Mouse (Mus musculus) stomach, embryonic 16.5 days (tissue): ENCODE measurements around the gene B3gnt7. TPM values are rescaled to one million over a fixed set of nuclear protein-coding genes. Genes with fewer than 3 reads are reported as not detected.

Experiments
- ATAC-seq: fragments of 200-750 bp; cut with Nextera tagmentation; 2 replicates; pipeline ENCODE4 v1.8.0; 2017; ENCODE audit warnings: moderate number of reproducible peaks, moderate TSS enrichment; ENCODE audit not compliant: insufficient read depth, low FRiP score
- H3K27ac ChIP-seq: fragments of 300-500 bp; sonication (generic); 2 replicates; pipeline ENCODE4 v1.5.1; 2014; ENCODE audit warnings: low read length
- H3K27me3 ChIP-seq: fragments of 300-500 bp; sonication (generic); 2 replicates; pipeline ENCODE4 v1.6.1; 2014; ENCODE audit warnings: low read length, control low read depth, mixed read lengths; ENCODE audit not compliant: control insufficient read depth, insufficient read depth
- H3K36me3 ChIP-seq: fragments of 300-500 bp; sonication (generic); 2 replicates; pipeline ENCODE4 v1.6.1; 2014; ENCODE audit warnings: low read length; ENCODE audit not compliant: control insufficient read depth, insufficient read depth
- H3K4me1 ChIP-seq: fragments of 300-500 bp; sonication (generic); 2 replicates; pipeline ENCODE4 v1.6.1; 2014; ENCODE audit warnings: low read length, control low read depth, mixed read lengths; ENCODE audit not compliant: control insufficient read depth, insufficient read depth
- H3K4me2 ChIP-seq: fragments of 300-500 bp; sonication (generic); 2 replicates; pipeline ENCODE4 v1.6.1; 2014; ENCODE audit warnings: low read depth, low read length, mixed read lengths
- H3K4me3 ChIP-seq: fragments of 300-500 bp; sonication (generic); replicated peaks from 2 replicates; pipeline ENCODE4 v1.5.1; 2014; ENCODE audit warnings: mild to moderate bottlenecking, low read length
- H3K9ac ChIP-seq: fragments of 300-500 bp; sonication (generic); 2 replicates; pipeline ENCODE4 v1.6.1; 2014; ENCODE audit warnings: low read length
- H3K9me3 ChIP-seq: fragments of 300-500 bp; sonication (generic); replicated peaks from 2 replicates; pipeline ENCODE4 v1.6.1; 2016; ENCODE audit warnings: low read length, control low read depth; ENCODE audit not compliant: control insufficient read depth
- WGBS: fragments of 180-500 bp; shearing (Covaris S2); extraction: QIAGEN DNeasy Blood & Tissue Kit; methylation state at CpG from one replicate; pipeline ENCODE4 v1.1.7; 2014; 5-methylcytosine and 5-hydroxymethylcytosine counted together
- polyA plus RNA-seq: library from polyadenylated mRNA; unstranded; fragments of >200 nt; fragmentation: Nextera tagmentation; extraction: Ambion mirVana; gene quantifications from 2 replicates; pipeline ENCODE4 v1.2.1, GENCODE M21; 2015

B3gnt7 gene
- polyA plus RNA-seq, 1 experiment from 2014 or later, result 4.8 TPM

- Histone ChIP-seq H3K4me3 (no peak overlapping the region), H3K9me3 (no peaks in the 10 kb centered on the region), H3K36me3 (peaks cover 29% of the 10 kb centered on the region), H3K27me3 (no peaks in the 10 kb centered on the region), H3K27ac (no peak overlapping the region), H3K4me1 (no peaks in the 10 kb centered on the region), H3K4me2 (no peak overlapping the region), H3K9ac (no peak overlapping the region)
- WGBS, result 83% methylated on average over 3 of the region's 3 CpGs
- ATAC-seq, result no peak
These were observed 44.5 kb downstream of the B3gnt7 start for GRCm38 (mm10) chr1:86346851-86347715.

- Histone ChIP-seq H3K9ac (no peak overlapping the region), H3K4me1 (no peaks in the 10 kb centered on the region), H3K4me3 (no peak overlapping the region), H3K27ac (no peak overlapping the region), H3K27me3 (no peaks in the 10 kb centered on the region), H3K36me3 (peaks cover 29% of the 10 kb centered on the region), H3K4me2 (no peak overlapping the region), H3K9me3 (no peaks in the 10 kb centered on the region)
- 80% methylated on average over 1 of the region's 1 CpGs for WGBS
- no peak for ATAC-seq
These were observed 45.0 kb downstream of the B3gnt7 start for GRCm38 (mm10) chr1:86347716-86348045.

GRCm38 (mm10) chr1:86348083-86348482 lies 45.5 kb downstream of the B3gnt7 start:
- Histone ChIP-seq H3K4me2 (no peak overlapping the region), H3K27ac (no peak overlapping the region), H3K27me3 (no peaks in the 10 kb centered on the region), H3K9me3 (no peaks in the 10 kb centered on the region), H3K36me3 (peaks cover 31% of the 10 kb centered on the region), H3K4me3 (no peak overlapping the region), H3K9ac (no peak overlapping the region), H3K4me1 (no peaks in the 10 kb centered on the region)
- ATAC-seq, result no peak
- WGBS, result 76% methylated on average over 1 of the region's 1 CpGs

- whole genome bisulfite sequencing, result 71% methylated on average over 4 of the region's 4 CpGs
- H3K4me3 ChIP-seq, result no peak overlapping the region
- H3K27me3 ChIP-seq, result no peaks in the 10 kb centered on the region
- peaks cover 36% of the 10 kb centered on the region for H3K36me3 ChIP-seq
- no peak for ATAC-seq
- no peak overlapping the region for H3K27ac ChIP-seq
- H3K9me3 ChIP-seq, result no peaks in the 10 kb centered on the region
- no peaks in the 10 kb centered on the region for H3K4me1 ChIP-seq
- H3K9ac ChIP-seq, result no peak overlapping the region
- H3K4me2 ChIP-seq, result no peak overlapping the region
These were observed 46.2 kb downstream of the B3gnt7 start for GRCm38 (mm10) chr1:86348801-86349200.

- WGBS, result 88% methylated on average over 3 of the region's 3 CpGs
- ATAC-seq, result no peak
- Histone ChIP-seq H3K27me3 (no peaks in the 10 kb centered on the region), H3K4me1 (no peaks in the 10 kb centered on the region), H3K9me3 (no peaks in the 10 kb centered on the region), H3K4me3 (no peak overlapping the region), H3K27ac (no peak overlapping the region), H3K9ac (no peak overlapping the region), H3K4me2 (no peak overlapping the region), H3K36me3 (peaks cover 36% of the 10 kb centered on the region)
These were observed 46.6 kb downstream of the B3gnt7 start for GRCm38 (mm10) chr1:86349201-86349600.

- Histone ChIP-seq H3K36me3 (peaks cover 36% of the 10 kb centered on the region), H3K9ac (no peak overlapping the region), H3K4me3 (no peak overlapping the region), H3K9me3 (no peaks in the 10 kb centered on the region), H3K27ac (no peak overlapping the region), H3K4me2 (no peak overlapping the region), H3K4me1 (no peaks in the 10 kb centered on the region), H3K27me3 (no peaks in the 10 kb centered on the region)
- 89% methylated on average over 1 of the region's 1 CpGs for WGBS
- ATAC-seq, result no peak
These were observed 47.1 kb downstream of the B3gnt7 start for GRCm38 (mm10) chr1:86349696-86350095.

- peaks cover 43% of the 10 kb centered on the region for H3K36me3 ChIP-seq
- no peak overlapping the region for H3K4me3 ChIP-seq
- WGBS, result 88% methylated on average over 8 of the region's 8 CpGs
- no peak overlapping the region for H3K9ac ChIP-seq
- no peaks in the 10 kb centered on the region for H3K4me1 ChIP-seq
- H3K27me3 ChIP-seq, result no peaks in the 10 kb centered on the region
- H3K4me2 ChIP-seq, result no peak overlapping the region
- no peak overlapping the region for H3K27ac ChIP-seq
- no peak for ATAC-seq
- H3K9me3 ChIP-seq, result no peaks in the 10 kb centered on the region
These were observed 47.9 kb downstream of the B3gnt7 start for GRCm38 (mm10) chr1:86350576-86350975.

- no peaks in the 10 kb centered on the region for H3K27me3 ChIP-seq
- no peak overlapping the region for H3K4me2 ChIP-seq
- no peak overlapping the region for H3K9ac ChIP-seq
- peaks cover 13% of the 10 kb centered on the region for H3K4me1 ChIP-seq
- H3K36me3 ChIP-seq, result peaks cover 53% of the 10 kb centered on the region
- no peak overlapping the region for H3K4me3 ChIP-seq
- H3K9me3 ChIP-seq, result no peaks in the 10 kb centered on the region
- WGBS, result 74% methylated on average over 2 of the region's 2 CpGs
- no peak for ATAC-seq
- no peak overlapping the region for H3K27ac ChIP-seq
These were observed 51.6 kb downstream of the B3gnt7 start for GRCm38 (mm10) chr1:86354186-86354585.
